24 mouse cellular contexts compared by ENCODE assay signal in the genomic region with DNA sequence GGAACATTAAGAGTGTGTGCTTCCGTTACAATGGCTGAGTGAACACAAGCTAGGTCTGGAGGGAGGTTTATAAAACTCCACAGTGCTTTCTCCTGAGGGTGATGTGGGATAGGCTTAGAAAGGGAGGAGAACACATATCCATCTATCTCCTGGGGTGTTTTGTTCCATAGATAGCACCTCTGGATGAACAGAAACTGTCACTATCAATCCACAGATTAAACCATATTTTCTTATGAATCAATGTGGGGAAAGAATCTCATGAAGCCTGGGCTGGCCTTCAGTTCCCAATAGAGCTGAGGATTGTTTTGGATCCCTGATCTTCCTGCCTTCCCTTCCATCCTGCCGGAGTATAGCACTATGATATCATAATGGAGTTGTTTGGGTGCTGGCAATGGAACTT. TPM values are rescaled to one million over a fixed set of nuclear protein-coding genes. Genes with fewer than 3 reads are reported as not detected.
"Had no signal": no experiment of that assay in that cellular context is flagged by ENCODE, and none has a peak within 500 bp of the region (broad histone marks: within the 10 kb centered on the region; RNA-seq: fewer than 3 reads in every experiment).

No protein-coding gene starts in this region.

- DNase-seq: gastrocnemius, postnatal 14 days; gastrocnemius, postnatal 36 days; heart, adult 18-20 months; heart, postnatal 10 days; kidney, adult 11 months; kidney, adult 2 months; kidney, adult 9 months; kidney, postnatal 14 days; kidney, postnatal 36 days; left cerebral cortex, postnatal 4 days had no signal

- ATAC-seq: hindbrain, postnatal 0 days; intestine, embryonic 16.5 days; liver, embryonic 12.5 days had no signal

- H3K9ac ChIP-seq: heart, embryonic 12.5 days; hindbrain, embryonic 13.5 days; hindbrain, embryonic 15.5 days; kidney, embryonic 15.5 days; limb, embryonic 13.5 days; limb, embryonic 15.5 days; liver, embryonic 12.5 days; liver, embryonic 14.5 days had no signal

- H3K27ac ChIP-seq: heart, embryonic 10.5 days; hindbrain, embryonic 13.5 days; hindbrain, embryonic 15.5 days; hindbrain, postnatal 0 days; kidney, embryonic 15.5 days; kidney, postnatal 0 days; limb, embryonic 13.5 days; limb, embryonic 15.5 days; liver, embryonic 12.5 days; liver, embryonic 14.5 days had no signal

- H3K9me3 ChIP-seq: heart, embryonic 10.5 days; heart, embryonic 12.5 days; hindbrain, embryonic 13.5 days; hindbrain, embryonic 15.5 days; kidney, embryonic 15.5 days; limb, embryonic 13.5 days; limb, embryonic 15.5 days; liver, embryonic 12.5 days had no signal

- H3K4me2 ChIP-seq: heart, embryonic 12.5 days; hindbrain, embryonic 13.5 days; hindbrain, embryonic 15.5 days; kidney, embryonic 15.5 days; limb, embryonic 13.5 days; limb, embryonic 15.5 days; liver, embryonic 12.5 days had no signal

- H3K4me3 ChIP-seq: heart, embryonic 10.5 days; heart, embryonic 12.5 days; hindbrain, embryonic 13.5 days; hindbrain, embryonic 15.5 days; kidney, embryonic 15.5 days; limb, embryonic 13.5 days; limb, embryonic 15.5 days; liver, embryonic 12.5 days had no signal

- H3K36me3 ChIP-seq: heart, embryonic 10.5 days; heart, embryonic 12.5 days; hindbrain, embryonic 15.5 days; kidney, embryonic 15.5 days; limb, embryonic 15.5 days; liver, embryonic 12.5 days had no signal

- H3K4me1 ChIP-seq: heart, embryonic 12.5 days had no signal

- H3K27me3 ChIP-seq: limb, embryonic 15.5 days had no signal

RNA-seq across cellular contexts. Expression of a gene that starts 5.5 kb away (rescaled TPM):
- total RNA-seq: liver, adult 2 months had no signal
- polyA plus RNA-seq: liver, adult 2 months; liver, embryonic 16.5 days had no signal
